Mouse (Mus musculus): ENCODE measurements around the gene Tap2. TPM values are rescaled to one million over a fixed set of nuclear protein-coding genes. Genes with fewer than 3 reads are reported as not detected.
"Not testable (repeated sequence)": the region's sequence is repeated elsewhere in the genome, so short reads cannot be mapped to it uniquely, and the experiment has no call there.

Tap2 gene
- polyA plus RNA-seq, 1 experiment from 2014 or later = 0.51 TPM

- Histone ChIP-seq H3K9me3 (peaks cover 8% of the 10 kb centered on the region; the same call in 1 of the 2 replicates), H3K36me3 (no peaks in the 10 kb centered on the region), H3K4me3 (no peak overlapping the region), H3K4me1 (no peaks in the 10 kb centered on the region), H3K27me3 (ENCODE audit: insufficient read depth, poor library complexity, severe bottlenecking) (no peaks in the 10 kb centered on the region), H3K27ac (no peak overlapping the region)
- DNase-seq (ENCODE audit: low spot score) = no peak
- 94% methylated on average over 8 of the region's 8 CpGs for WGBS
These were observed 22.1 kb downstream of the Tap2 start for GRCm38 (mm10) chr17:34225426-34225825.

- not testable (repeated sequence) for H3K9me3 ChIP-seq; H3K36me3 ChIP-seq; H3K27me3 ChIP-seq (ENCODE audit: insufficient read depth, poor library complexity, severe bottlenecking); H3K4me1 ChIP-seq; DNase-seq (ENCODE audit: low spot score); H3K4me3 ChIP-seq; H3K27ac ChIP-seq
- 94% methylated on average over 17 of the region's 23 CpGs for WGBS
These were observed 22.6 kb downstream of the Tap2 start for GRCm38 (mm10) chr17:34225911-34226310.

- H3K27ac ChIP-seq; H3K27me3 ChIP-seq (ENCODE audit: insufficient read depth, poor library complexity, severe bottlenecking); H3K4me1 ChIP-seq; DNase-seq (ENCODE audit: low spot score); H3K9me3 ChIP-seq; H3K4me3 ChIP-seq; H3K36me3 ChIP-seq: not testable (repeated sequence)
- 88% methylated on average over 9 of the region's 9 CpGs for WGBS
These were observed 27.6 kb downstream of the Tap2 start for GRCm38 (mm10) chr17:34230971-34231370.

DNA sequence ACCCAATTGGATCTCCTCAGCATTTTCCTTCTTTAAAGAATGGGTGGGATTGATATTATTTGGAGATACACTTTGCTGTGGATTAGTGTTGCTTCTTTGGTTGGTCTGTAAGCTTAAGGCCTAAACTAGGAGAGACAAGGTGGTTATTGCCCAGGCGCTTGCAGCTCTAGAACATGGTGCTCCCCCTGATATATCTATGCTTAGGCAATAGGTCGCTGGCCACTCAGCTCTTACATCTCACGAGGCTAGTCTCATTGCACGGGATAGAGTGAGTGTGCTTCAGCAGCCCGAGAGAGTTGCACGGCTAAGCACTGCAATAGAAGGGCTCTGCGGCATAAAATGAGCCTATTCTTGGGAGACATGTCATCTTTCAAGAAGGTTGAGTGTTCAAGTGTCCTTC is 28.7 kb downstream of the Tap2 start:
- not testable (repeated sequence) for H3K4me3 ChIP-seq; H3K4me1 ChIP-seq; H3K36me3 ChIP-seq; DNase-seq (ENCODE audit: low spot score); H3K27me3 ChIP-seq (ENCODE audit: insufficient read depth, poor library complexity, severe bottlenecking); H3K9me3 ChIP-seq; H3K27ac ChIP-seq
- 86% methylated on average over 7 of the region's 7 CpGs for WGBS

GRCm38 (mm10) chr17:34234926-34235325 is 31.6 kb downstream of the Tap2 start:
- no peak for DNase-seq (ENCODE audit: low spot score)
- Histone ChIP-seq H3K4me3 (no peak overlapping the region), H3K27ac (no peak overlapping the region), H3K27me3 (ENCODE audit: insufficient read depth, poor library complexity, severe bottlenecking) (no peaks in the 10 kb centered on the region), H3K4me1 (no peaks in the 10 kb centered on the region), H3K36me3 (no peaks in the 10 kb centered on the region), H3K9me3 (no peaks in the 10 kb centered on the region)
- 55% methylated on average over 9 of the region's 9 CpGs for WGBS

- H3K36me3 ChIP-seq = no peaks in the 10 kb centered on the region
These were observed 33.4 kb downstream of the Tap2 start for GRCm38 (mm10) chr17:34236691-34237090.

GRCm38 (mm10) chr17:34237741-34238140 is 34.4 kb downstream of the Tap2 start:
- no peaks in the 10 kb centered on the region for H3K9me3 ChIP-seq
- no peaks in the 10 kb centered on the region for H3K4me1 ChIP-seq
- no peak overlapping the region for H3K4me3 ChIP-seq
- no peak overlapping the region for H3K27ac ChIP-seq
- H3K27me3 ChIP-seq (ENCODE audit: insufficient read depth, poor library complexity, severe bottlenecking) = no peaks in the 10 kb centered on the region
- WGBS = 79% methylated on average over 3 of the region's 3 CpGs
- no peak for DNase-seq (ENCODE audit: low spot score)
- no peaks in the 10 kb centered on the region for H3K36me3 ChIP-seq

More at GRCm38 (mm10) chr17:34236691-34237090, 33.4 kb downstream of the Tap2 start:
- Histone ChIP-seq H3K9me3 (no peaks in the 10 kb centered on the region), H3K27ac (no peak overlapping the region), H3K27me3 (ENCODE audit: insufficient read depth, poor library complexity, severe bottlenecking) (no peaks in the 10 kb centered on the region), H3K4me1 (no peaks in the 10 kb centered on the region), H3K4me3 (no peak overlapping the region)
- 79% methylated on average over 5 of the region's 5 CpGs for WGBS
- no peak for DNase-seq (ENCODE audit: low spot score)

- no peaks in the 10 kb centered on the region for H3K4me1 ChIP-seq
- H3K9me3 ChIP-seq = no peaks in the 10 kb centered on the region
- DNase-seq (ENCODE audit: low spot score) = no peak
- no peaks in the 10 kb centered on the region for H3K36me3 ChIP-seq
- WGBS = 60% methylated on average over 3 of the region's 3 CpGs
- no peak within 1 kb of the TSS for H3K4me3 ChIP-seq
- no peaks in the 10 kb centered on the region for H3K27me3 ChIP-seq (ENCODE audit: insufficient read depth, poor library complexity, severe bottlenecking)
- H3K27ac ChIP-seq = no peak within 1 kb of the TSS
These were observed 35.4 kb downstream of the Tap2 start, which contains the start of gene H2-Ob for GRCm38 (mm10) chr17:34238706-34239105. Gene H2-Ob, plus strand, starts transcription at chr17:34238903.

DNA sequence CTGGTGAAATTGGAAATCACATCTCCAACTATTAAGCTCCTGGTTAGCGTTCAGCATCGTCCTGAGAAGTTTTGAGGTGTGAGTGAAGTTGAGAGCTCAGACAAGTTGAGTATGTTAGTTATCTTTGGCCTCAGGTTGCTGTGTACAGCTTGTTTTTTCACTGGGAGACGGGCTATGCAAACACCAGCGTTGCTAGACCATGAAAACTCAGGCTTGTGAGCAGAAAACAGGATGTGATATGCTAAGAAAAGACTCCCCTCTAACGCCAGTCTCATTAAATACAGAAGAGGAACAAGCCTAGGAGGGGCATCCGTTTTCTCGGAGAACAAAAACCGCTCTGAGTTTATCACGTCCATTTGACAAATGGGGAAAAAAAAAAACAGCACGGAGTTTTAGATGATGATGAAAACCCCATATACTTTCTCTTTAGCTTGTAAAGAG is 36.3 kb downstream of the Tap2 start:
- no peaks in the 10 kb centered on the region for H3K4me1 ChIP-seq
- DNase-seq (ENCODE audit: low spot score) = no peak
- no peaks in the 10 kb centered on the region for H3K27me3 ChIP-seq (ENCODE audit: insufficient read depth, poor library complexity, severe bottlenecking)
- H3K36me3 ChIP-seq = no peaks in the 10 kb centered on the region
- H3K27ac ChIP-seq = no peak overlapping the region
- H3K4me3 ChIP-seq = no peak overlapping the region
- no peaks in the 10 kb centered on the region for H3K9me3 ChIP-seq
- 62% methylated on average over 10 of the region's 10 CpGs for WGBS

GRCm38 (mm10) chr17:34240366-34240765 is 37.0 kb downstream of the Tap2 start:
- Histone ChIP-seq H3K27me3 (ENCODE audit: insufficient read depth, poor library complexity, severe bottlenecking) (no peaks in the 10 kb centered on the region), H3K9me3 (no peaks in the 10 kb centered on the region), H3K4me3 (no peak overlapping the region), H3K4me1 (no peaks in the 10 kb centered on the region), H3K27ac (no peak overlapping the region), H3K36me3 (no peaks in the 10 kb centered on the region)
- 71% methylated on average over 3 of the region's 3 CpGs for WGBS
- no peak for DNase-seq (ENCODE audit: low spot score)

DNA sequence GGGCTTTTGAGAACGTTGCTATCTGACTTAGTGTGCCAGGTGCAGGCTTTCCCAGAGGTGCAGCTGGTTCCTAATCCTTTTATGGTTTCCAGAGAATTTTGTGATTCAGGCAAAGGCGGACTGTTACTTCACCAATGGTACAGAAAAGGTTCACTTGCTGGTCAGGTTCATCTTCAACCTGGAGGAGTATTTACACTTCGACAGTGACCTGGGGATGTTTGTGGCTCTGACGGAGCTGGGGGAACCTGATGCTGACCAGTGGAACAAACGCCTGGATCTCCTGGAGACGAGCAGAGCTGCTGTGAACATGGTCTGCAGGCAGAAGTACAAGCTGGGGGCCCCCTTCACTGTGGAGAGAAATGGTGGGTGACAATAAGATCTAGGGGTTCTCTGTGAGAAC is 37.6 kb downstream of the Tap2 start:
- Histone ChIP-seq H3K36me3 (no peaks in the 10 kb centered on the region), H3K4me1 (no peaks in the 10 kb centered on the region), H3K9me3 (no peaks in the 10 kb centered on the region), H3K4me3 (no peak overlapping the region), H3K27ac (no peak overlapping the region), H3K27me3 (ENCODE audit: insufficient read depth, poor library complexity, severe bottlenecking) (no peaks in the 10 kb centered on the region)
- 69% methylated on average over 6 of the region's 6 CpGs for WGBS
- DNase-seq (ENCODE audit: low spot score) = no peak

DNA sequence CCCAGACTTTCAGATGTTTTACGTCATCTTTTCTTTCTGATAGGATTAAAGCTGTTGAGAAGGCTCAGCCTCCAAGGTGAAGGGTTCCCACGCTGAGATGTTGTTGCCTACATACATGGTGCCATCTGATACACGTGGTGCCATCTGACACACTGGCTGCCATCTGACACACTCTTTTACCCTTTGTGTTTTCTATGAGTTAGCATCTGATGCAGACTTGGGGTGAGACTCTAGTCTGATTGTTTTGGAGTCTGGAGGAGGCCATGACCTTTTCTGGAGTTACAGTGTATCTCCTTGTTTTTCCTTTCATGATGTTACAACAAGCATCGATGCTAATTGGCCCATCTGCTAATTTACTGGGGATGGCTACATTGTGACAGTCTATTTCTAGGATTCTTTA is 41.3 kb downstream of the Tap2 start:
- no peaks in the 10 kb centered on the region for H3K9me3 ChIP-seq
- 74% methylated on average over 4 of the region's 4 CpGs for WGBS
- no peaks in the 10 kb centered on the region for H3K27me3 ChIP-seq (ENCODE audit: insufficient read depth, poor library complexity, severe bottlenecking)
- H3K4me3 ChIP-seq = no peak overlapping the region
- no peak overlapping the region for H3K27ac ChIP-seq
- no peaks in the 10 kb centered on the region for H3K36me3 ChIP-seq
- DNase-seq (ENCODE audit: low spot score) = no peak
- no peaks in the 10 kb centered on the region for H3K4me1 ChIP-seq

DNA sequence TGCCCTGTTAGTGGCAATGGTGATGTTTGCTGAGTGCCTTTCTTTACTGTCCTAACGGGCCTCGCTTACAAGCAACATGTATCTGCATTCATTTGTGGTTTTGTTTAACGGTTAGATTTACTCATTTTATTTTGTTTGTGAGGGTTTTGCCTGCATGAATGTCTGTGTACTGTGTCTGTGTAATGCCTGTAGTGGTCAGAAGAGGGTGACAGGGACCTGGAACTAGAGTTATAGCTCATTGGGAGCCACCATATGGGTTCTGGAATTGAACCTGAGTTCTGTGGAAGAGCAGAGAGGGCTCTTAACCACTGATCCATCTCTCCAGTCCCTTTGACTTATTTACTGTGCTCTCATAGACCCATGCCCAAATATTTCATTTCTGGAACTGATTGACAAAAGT is 43.7 kb downstream of the Tap2 start:
- Histone ChIP-seq H3K27ac (no peak overlapping the region), H3K27me3 (ENCODE audit: insufficient read depth, poor library complexity, severe bottlenecking) (no peaks in the 10 kb centered on the region), H3K9me3 (no peaks in the 10 kb centered on the region), H3K4me3 (no peak overlapping the region), H3K36me3 (no peaks in the 10 kb centered on the region), H3K4me1 (no peaks in the 10 kb centered on the region)
- no peak for DNase-seq (ENCODE audit: low spot score)
- WGBS = 79% methylated on average over 3 of the region's 3 CpGs

GRCm38 (mm10) chr17:34248764-34249163 is 45.4 kb downstream of the Tap2 start:
- no peak for DNase-seq (ENCODE audit: low spot score)
- no peaks in the 10 kb centered on the region for H3K4me1 ChIP-seq
- H3K27ac ChIP-seq = no peak overlapping the region
- H3K9me3 ChIP-seq = no peaks in the 10 kb centered on the region
- H3K27me3 ChIP-seq (ENCODE audit: insufficient read depth, poor library complexity, severe bottlenecking) = no peaks in the 10 kb centered on the region
- WGBS = 66% methylated on average over 2 of the region's 2 CpGs
- H3K4me3 ChIP-seq = no peak overlapping the region
- H3K36me3 ChIP-seq = no peaks in the 10 kb centered on the region

Data from heart, embryonic 10.5 days (tissue).